Mouse (Mus musculus) liver, embryonic 14.5 days (tissue): ENCODE results near the gene Atp6v1g2.

Source experiments
- CTCF ChIP-seq: IDR thresholded peaks from 2 replicates; pipeline ENCODE4 v1.5.1; 2016; ENCODE audit warnings: antibody characterized with exemption, low read depth, control low read depth
- EP300 ChIP-seq: IDR thresholded peaks from 2 replicates; pipeline ENCODE4 v1.6.1; 2016; ENCODE audit warnings: antibody characterized with exemption, low read depth

GRCm38 (mm10) chr17:35240384-35241304 is 7.2 kb downstream of the Atp6v1g2 start:
- TF ChIP-seq CTCF (no peak), EP300 (no peak)
